Mouse (Mus musculus): ENCODE results near the gene Ermard. TPM values are rescaled to one million over a fixed set of nuclear protein-coding genes. Genes with fewer than 3 reads are reported as not detected.

Ermard gene
- polyA plus RNA-seq, 2 experiments from 2014 or later = 102 to 158 TPM

GRCm38 (mm10) chr17:15065391-15066024 lies 24.5 kb downstream of the Ermard start:
- no peak for ATAC-seq

DNA sequence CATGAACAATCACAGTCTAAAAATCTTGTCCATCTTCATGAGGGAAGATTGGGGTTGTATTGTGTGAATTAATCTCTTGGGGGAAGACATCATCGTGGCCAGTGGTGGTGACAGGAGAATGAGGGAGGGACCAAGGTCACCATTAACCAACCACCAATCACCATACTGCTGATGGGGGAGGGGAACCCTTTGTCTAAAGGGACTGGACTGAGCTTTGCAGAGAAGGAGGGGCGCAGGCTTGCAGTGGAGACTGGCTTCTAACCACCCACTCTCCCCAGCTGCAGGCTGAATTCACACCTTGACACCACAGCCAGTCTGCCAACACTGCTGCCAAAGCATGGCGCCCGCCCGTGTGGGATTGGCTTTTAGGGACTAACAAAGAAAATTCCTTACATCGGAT lies 25.1 kb downstream of the Ermard start:
- ATAC-seq = no peak

GRCm38 (mm10) chr17:15066911-15067310 lies 25.9 kb downstream of the Ermard start:
- ATAC-seq = no peak

DNA sequence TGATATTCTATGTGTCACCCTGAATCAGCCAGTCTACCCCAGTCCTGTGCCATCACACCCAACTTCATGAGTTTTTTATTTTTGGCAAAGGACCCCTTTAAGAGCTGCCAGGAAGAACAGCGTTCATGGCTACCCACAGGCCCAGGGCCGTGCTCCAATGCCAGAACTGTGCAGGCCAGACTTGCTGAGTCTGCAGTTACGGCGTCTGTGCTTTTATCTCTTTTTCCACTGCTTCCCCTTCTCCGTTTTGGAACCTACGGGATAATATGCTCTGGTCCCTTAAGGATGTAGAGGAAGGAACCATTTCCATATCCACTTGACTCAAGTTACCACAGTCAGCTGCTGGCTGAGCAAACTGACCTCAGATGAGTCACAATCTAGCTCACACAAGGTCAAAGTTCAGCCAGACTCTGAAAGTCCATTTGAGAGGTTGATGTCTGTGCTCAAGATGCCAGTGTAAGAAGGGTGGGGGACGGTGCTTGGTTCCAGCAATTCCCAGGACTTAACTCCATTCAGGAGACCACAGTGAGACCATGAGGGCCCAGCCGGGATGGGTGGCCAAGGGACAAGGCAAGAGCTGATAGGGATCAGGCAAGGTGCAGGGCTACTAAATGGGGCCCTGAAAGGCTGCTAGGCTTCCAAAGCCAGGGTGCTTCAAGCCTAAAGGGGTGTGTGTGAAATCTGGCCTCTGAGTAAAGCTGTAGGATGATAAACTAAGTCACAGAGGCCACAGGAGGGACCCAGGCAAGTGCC lies 27.2 kb downstream of the Ermard start:
- ATAC-seq = no peak

DNA sequence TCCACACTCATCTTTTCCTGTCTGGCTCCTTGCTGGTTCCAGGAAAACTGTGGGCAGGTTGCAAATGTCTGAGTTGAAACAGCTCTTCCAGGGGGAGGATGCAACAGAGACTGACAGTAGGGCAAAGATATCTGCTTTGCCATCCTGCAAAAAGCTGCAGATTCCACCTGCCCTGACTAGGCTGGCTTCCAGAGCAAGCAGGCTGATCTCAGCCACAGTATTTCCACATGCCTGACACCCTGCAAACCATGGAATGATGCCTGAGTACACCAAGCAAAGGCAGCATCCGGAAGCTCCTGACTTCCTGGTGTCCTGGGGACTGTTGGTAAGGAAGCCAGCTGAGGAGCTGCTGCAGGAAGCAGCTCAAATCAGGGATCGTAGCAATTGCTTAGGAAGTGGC lies 28.1 kb downstream of the Ermard start:
- no peak for ATAC-seq

GRCm38 (mm10) chr17:15072211-15072610 lies 31.2 kb downstream of the Ermard start:
- ATAC-seq = no peak

DNA sequence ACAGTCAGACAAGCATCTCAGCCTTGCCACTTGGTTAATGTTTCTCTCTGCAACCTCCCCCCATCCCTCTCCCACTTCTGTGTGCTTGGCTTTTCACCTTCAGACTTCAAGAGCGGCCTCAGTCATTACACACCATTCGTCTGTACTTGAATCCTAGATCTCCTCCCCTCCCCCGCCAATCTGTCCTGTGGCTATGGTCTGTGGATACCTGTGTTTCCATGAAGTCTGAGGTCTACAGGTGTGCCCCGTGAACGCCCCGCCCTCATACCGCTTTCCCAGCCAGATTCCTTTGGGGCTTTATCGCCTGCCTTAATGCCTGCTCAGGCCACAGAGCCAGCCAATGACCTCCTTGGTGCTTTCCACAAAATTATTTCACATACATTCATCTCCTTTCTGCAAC lies 34.0 kb downstream of the Ermard start:
- ATAC-seq = no peak

DNA sequence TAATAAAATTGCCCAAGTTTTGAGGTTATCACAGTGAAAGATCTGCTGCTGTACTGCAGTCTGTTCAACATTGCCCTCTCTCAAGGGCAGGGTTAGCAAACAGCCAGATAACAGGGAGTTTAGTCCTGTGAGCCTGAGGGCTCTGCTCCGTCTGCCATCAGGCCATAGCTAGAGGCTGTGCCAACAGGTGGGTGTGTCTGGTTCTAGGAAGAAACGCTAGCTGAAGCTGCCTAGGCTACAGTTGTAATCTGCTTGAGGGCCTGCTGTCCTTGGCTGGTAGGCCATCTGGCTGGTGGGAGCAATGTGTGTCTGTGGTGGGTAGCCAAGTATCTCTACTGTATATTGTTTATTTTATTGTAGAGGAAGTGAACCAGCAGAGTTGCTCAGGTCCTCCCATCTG lies 36.5 kb downstream of the Ermard start:
- no peak for ATAC-seq

DNA sequence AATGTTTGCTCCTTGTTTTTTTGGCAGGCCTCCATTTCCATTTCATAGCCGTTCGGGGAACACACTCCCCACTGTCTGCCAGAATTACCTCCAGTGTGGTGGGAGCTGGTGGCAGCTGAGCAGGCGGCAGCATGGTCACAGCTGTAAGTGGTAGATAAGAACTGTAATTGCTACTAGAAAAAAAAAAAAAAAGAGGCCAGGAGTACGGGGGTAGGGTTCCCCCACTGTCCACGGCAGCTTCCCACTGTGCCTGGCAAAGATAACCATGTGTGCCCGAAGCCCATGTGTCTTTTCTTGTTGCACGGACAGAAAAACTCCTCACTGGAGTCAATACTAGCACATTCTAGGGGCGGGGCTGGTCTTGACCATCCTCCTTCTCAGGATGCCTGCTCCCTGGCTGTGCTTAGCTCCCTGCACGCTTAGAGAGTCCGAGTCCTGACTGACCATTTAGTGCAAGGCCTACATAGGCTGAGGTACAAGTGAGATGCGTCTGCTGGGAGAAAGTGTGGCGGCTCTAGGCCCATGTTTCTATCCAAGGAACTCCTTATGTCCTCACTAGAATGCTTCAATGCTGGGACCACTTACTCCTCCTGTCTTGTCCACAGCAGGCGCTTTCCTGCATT lies 43.3 kb downstream of the Ermard start:
- no peak for ATAC-seq

GRCm38 (mm10) chr17:15085006-15085405 lies 44.0 kb downstream of the Ermard start:
- no peak for ATAC-seq

GRCm38 (mm10) chr17:15088166-15088565 lies 47.2 kb downstream of the Ermard start:
- ATAC-seq = no peak

DNA sequence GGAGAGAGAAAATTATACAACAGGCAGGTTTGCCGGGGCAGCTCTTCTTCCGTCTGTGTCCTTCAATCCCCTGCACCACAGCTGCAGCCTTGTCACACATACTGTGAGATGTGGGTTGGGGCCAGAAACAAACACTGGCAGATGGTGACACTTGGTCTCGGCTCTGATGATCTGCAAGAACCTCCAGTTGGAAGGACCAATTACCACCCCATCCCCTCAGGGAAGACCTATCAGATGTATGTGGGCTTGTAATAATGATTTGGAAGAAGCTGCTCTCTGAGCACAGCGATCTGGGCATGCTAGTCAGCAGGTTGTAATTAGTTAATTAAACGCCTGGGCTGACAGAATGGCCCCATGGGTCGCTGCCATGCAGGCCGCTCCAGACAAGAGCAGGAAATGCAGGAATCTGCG lies 47.6 kb downstream of the Ermard start:
- ATAC-seq = no peak

DNA sequence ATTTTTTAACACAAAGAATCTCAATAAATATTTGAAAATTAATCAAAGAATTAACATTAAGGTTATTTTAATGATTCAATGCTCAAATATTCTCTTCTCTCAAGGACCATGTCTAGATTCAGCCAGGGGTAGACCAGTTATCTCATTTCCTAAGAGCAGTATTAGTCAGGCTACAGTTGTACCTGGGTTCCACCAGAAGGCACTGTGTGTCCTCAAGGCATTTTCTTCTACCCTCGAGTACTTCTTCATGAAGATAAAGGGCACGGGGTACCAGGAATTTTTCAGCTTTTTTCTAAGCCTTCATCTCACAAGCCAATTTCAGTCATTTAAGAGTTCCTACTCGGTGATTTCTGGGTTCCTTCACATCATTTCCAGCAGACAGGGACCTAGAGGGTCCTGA lies 50.7 kb downstream of the Ermard start:
- ATAC-seq = no peak

DNA sequence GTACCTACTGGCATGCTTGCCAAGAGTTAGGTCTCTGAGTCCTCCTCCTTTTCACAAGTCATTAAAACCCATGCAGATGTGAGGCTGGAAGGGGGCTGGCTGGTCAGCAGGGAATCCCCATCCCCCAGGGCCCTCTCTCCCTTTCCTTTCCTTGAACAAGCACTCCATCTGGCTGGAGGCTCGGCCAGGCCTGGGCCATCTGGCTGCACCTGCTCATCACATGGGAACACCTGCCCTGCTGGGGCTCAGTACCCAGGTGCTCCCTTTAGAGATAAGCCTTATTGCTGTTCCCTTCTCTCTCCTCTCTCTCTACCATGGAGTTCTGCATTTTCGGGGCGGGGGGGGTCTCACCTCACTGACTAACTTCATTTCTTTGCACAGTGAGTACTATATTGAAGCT lies 52.5 kb downstream of the Ermard start:
- no peak for ATAC-seq

DNA sequence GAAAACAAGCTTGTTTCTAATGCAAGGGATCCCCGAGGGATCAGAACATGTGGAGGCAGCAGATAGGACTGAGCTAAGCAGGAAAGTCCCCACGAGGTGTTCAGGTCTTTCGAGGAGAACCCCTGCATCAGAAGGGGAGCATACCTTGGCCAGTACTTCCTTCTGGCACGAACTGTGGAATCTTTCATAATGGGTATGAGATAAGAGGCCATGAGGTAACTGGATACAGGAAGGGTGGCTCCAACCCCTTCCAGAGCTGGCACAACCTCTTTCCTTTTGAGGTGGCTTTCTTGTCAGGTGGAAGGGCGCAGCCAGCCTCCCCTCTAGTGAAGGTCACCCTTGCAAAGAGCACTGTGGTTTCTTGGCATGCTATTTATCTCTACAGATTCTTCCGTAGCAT lies 55.8 kb downstream of the Ermard start:
- no peak for ATAC-seq

- ATAC-seq = no peak
Measured at GRCm38 (mm10) chr17:15098677-15099076, 57.7 kb downstream of the Ermard start.

DNA sequence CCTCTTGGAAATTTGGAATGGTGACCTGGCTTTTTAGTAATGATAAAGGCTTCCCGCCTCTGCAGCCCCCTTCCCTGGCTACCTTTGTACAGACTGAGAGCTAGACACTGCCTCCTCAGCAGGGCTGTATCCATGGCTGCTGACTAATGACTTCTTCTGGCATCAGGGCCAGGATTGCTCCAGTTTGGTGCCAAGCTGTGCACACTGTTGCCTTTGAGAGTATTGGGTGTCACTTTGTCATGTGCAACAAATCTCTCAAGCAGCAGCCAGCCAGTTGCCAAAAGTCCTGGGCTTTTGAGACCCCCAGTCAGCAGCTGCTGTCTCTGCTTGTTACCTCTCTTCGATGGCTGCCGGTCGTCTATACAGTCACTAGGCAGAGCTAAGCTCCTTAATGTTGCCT lies 60.3 kb downstream of the Ermard start:
- ATAC-seq = no peak

DNA sequence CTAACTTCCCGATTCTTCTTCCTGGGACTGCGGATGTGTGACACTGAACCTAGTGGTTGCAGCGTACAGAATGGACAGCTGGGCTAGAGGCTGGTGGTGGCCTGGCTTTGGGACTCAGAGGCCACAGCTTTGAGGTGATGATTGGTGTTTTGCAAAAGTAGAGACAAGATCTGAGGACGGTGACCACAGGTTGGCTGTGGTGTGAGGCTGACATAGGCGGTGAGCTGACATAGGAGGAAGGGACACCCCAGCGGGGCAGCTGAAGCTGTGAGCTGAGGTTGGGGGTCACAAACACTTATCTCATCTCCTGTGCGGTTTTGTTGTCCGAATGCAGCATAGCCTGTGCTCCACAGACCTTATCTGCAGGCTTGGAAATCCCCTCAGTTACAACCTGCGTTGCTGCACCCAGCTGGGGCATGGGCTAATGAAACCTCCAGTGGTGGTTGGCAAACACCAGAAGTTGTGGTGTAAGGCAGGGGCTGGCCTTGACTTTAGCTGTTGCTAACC lies 66.2 kb downstream of the Ermard start:
- ATAC-seq = no peak

GRCm38 (mm10) chr17:15108473-15109441 lies 67.7 kb downstream of the Ermard start:
- no peak for ATAC-seq

GRCm38 (mm10) chr17:15115550-15115949 lies 74.5 kb downstream of the Ermard start:
- ATAC-seq = no peak

DNA sequence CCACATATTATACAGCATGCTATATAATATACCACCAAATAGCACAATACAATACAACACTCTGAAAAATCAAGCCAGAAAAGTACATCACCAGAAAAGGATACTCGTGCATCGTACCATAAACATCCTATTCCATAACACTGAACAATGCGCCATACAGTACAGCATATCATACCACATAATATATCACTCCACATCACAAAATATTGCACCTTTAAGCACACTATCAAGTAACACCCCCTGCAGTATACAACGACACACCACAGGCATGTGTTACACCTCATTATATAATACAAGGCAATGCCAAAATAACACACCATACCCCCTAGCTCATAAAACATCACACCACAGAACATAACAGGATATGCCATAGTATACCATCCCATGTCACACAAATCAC lies 79.1 kb downstream of the Ermard start:
- no peak for ATAC-seq

DNA sequence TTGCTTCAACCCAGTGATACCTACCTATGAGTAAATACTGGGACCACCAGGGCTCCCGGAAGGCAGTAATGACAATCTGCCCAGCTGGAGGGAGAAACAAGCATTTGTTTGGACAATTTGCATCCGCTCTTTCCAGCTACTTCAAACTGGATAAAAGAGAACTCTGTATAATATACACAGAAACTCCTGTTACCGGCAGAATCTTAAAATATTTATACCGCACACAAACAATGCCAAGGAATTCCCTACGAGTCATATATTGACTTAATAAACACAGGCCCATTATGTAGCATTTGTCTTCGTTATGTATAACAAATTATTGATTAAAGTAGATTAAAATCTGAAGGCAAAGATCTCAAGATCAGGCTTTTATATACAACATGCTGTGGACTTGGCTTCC lies 79.6 kb downstream of the Ermard start:
- ATAC-seq = no peak
